ENCODE assay signal across 14 mouse cellular contexts in genomic region chr17:27074849-27075745, GRCm38 (mm10). TPM values are rescaled to one million over a fixed set of nuclear protein-coding genes. Genes with fewer than 3 reads are reported as not detected.
DNase-seq lines count a peak whose midpoint lies in the region; ATAC-seq and TF ChIP-seq lines count a peak whose summit lies in the region.
"Had no signal": no experiment of that assay in that cellular context is flagged by ENCODE, and none has a peak within 500 bp of the region (broad histone marks: within the 10 kb centered on the region; RNA-seq: fewer than 3 reads in every experiment).

No protein-coding gene starts in this region.

- no peak overlapping the region for H3K4me3 ChIP-seq in kidney, embryonic 16.5 days (ENCODE audit: low read length)
- no peak overlapping the region for H3K4me3 ChIP-seq in bone marrow macrophage, adult 2 months (ENCODE audit: insufficient read depth, low read length)
- H3K4me3 ChIP-seq: heart, embryonic 15.5 days; hindbrain, embryonic 15.5 days; midbrain, embryonic 12.5 days had no signal

- peaks cover 7% of the 10 kb centered on the region; the same call in 1 of the 2 replicates for H3K9me3 ChIP-seq in kidney, embryonic 16.5 days (ENCODE audit: low read length)
- H3K9me3 ChIP-seq: heart, embryonic 15.5 days; hindbrain, embryonic 15.5 days; midbrain, embryonic 12.5 days had no signal

- ATAC-seq in kidney, embryonic 16.5 days (ENCODE audit: low FRiP score, low TSS enrichment) = no peak
- ATAC-seq: forebrain, postnatal 0 days; lung, postnatal 0 days had no signal

- no peak for TF ChIP-seq POLR2A in bone marrow macrophage, adult 2 months (IDR thresholded peaks at IDR 0.05; ENCODE audit: borderline replicate concordance, low read depth, low read length)

- H3K4me1 ChIP-seq in kidney, embryonic 16.5 days (ENCODE audit: insufficient read depth, low read length) = peaks cover 15% of the 10 kb centered on the region
- H3K4me1 ChIP-seq in bone marrow macrophage, adult 2 months (ENCODE audit: control insufficient read depth, insufficient read depth, low read length) = peaks cover 28% of the 10 kb centered on the region

- no peak overlapping the region for H3K4me2 ChIP-seq in kidney, embryonic 16.5 days (replicated peaks; ENCODE audit: low read depth, low read length)
- H3K4me2 ChIP-seq: heart, embryonic 15.5 days; hindbrain, embryonic 15.5 days; midbrain, embryonic 12.5 days had no signal

- H3K9ac ChIP-seq in kidney, embryonic 16.5 days (replicated peaks; ENCODE audit: low read length) = no peak overlapping the region
- H3K9ac ChIP-seq: forebrain, postnatal 0 days; heart, embryonic 15.5 days; hindbrain, embryonic 15.5 days; midbrain, embryonic 12.5 days had no signal

- TF ChIP-seq CTCF in bone marrow macrophage, adult 2 months (IDR thresholded peaks at IDR 0.05; ENCODE audit: low read depth, low read length) = no peak

- 72% methylated on average over 17 of the region's 17 CpGs for WGBS in kidney, embryonic 16.5 days

- H3K36me3 ChIP-seq in kidney, embryonic 16.5 days (ENCODE audit: insufficient read depth, low read length) = peaks cover 10% of the 10 kb centered on the region; the same call in 1 of the 2 replicates
- H3K36me3 ChIP-seq: heart, embryonic 15.5 days; hindbrain, embryonic 15.5 days; midbrain, embryonic 12.5 days had no signal

- no peaks in the 10 kb centered on the region for H3K27me3 ChIP-seq in kidney, embryonic 16.5 days (ENCODE audit: insufficient read depth, low read length)
- H3K27me3 ChIP-seq: heart, embryonic 15.5 days; hindbrain, embryonic 15.5 days; midbrain, embryonic 12.5 days had no signal

- peak overlapping the region; percentile 73; the same call in 1 of the 2 replicates for H3K27ac ChIP-seq in kidney, embryonic 16.5 days (ENCODE audit: low read length)
- peak overlapping the region; percentile 62 for H3K27ac ChIP-seq in bone marrow macrophage, adult 2 months (ENCODE audit: insufficient read depth, low read depth, low read length)
- H3K27ac ChIP-seq: heart, embryonic 15.5 days; hindbrain, embryonic 15.5 days; midbrain, embryonic 12.5 days had no signal

- DNase-seq in adrenal gland, postnatal 14 days = peak; percentile 23
- DNase-seq in adrenal gland, postnatal 36 days = no peak
- DNase-seq in kidney, adult 9 months = no peak
- DNase-seq in natural killer cell, adult 2 months (ENCODE audit: low spot score in 2 of 2) = peak; percentile 67 to 77
- no peak for DNase-seq in gastrocnemius, adult 8-10 months (ENCODE audit: low spot score in 2 of 2)
- DNase-seq in right cerebral cortex, postnatal 10 days (ENCODE audit: low spot score in 2 of 2) = no peak
- DNase-seq: adrenal gland, postnatal 25 days; forebrain, postnatal 0 days had no signal

RNA-seq across cellular contexts. Expression of gene Itpr3, which starts 18.0 kb away (rescaled TPM):
- total RNA-seq in adrenal gland, postnatal 14 days (2021) = 7.4 and 10.9 TPM in 2 replicates
- 1 to 10 TPM; 5.9 to 6.3 TPM for total RNA-seq in adrenal gland, postnatal 36 days (2021)
- polyA plus RNA-seq in kidney, embryonic 16.5 days (2015; fragmentation: Nextera tagmentation; extraction: Ambion mirVana) = 9.3 and 9.6 TPM in 2 replicates
- 3.1 and 3.5 TPM in 2 replicates for polyA plus RNA-seq in bone marrow macrophage, adult 2 months (2012; ENCODE audit: insufficient read depth, insufficient read length, missing spikeins)
- total RNA-seq in gastrocnemius, adult 8-10 months (2022) = 1 to 10 TPM; 1.4 to 2.8 (median 2.0) TPM

RNA-seq across cellular contexts. Expression of gene Bak1, which starts 46.3 kb away (rescaled TPM):
- 33.5 and 41.7 TPM in 2 replicates for total RNA-seq in adrenal gland, postnatal 14 days (2021)
- 10 to 100 TPM; 29.3 to 42.4 TPM for total RNA-seq in adrenal gland, postnatal 36 days (2021)
- polyA plus RNA-seq in kidney, embryonic 16.5 days (2015; fragmentation: Nextera tagmentation; extraction: Ambion mirVana) = 7.4 and 9.5 TPM in 2 replicates
- 60.8 and 83.0 TPM in 2 replicates for polyA plus RNA-seq in bone marrow macrophage, adult 2 months (2012; ENCODE audit: insufficient read depth, insufficient read length, missing spikeins)
- total RNA-seq in gastrocnemius, adult 8-10 months (2022) = 10 to 100 TPM; 18.8 to 22.3 (median 21.4) TPM

RNA-seq across cellular contexts. Expression of gene Uqcc2, which starts 58.6 kb away (rescaled TPM):
- total RNA-seq in adrenal gland, postnatal 14 days (2021) = 162 and 182 TPM in 2 replicates
- total RNA-seq in adrenal gland, postnatal 36 days (2021) = 100 to 1,000 TPM; 245 to 370 TPM
- 266 TPM in 2 replicates for polyA plus RNA-seq in kidney, embryonic 16.5 days (2015; fragmentation: Nextera tagmentation; extraction: Ambion mirVana)
- 75.5 and 91.6 TPM in 2 replicates for polyA plus RNA-seq in bone marrow macrophage, adult 2 months (2012; ENCODE audit: insufficient read depth, insufficient read length, missing spikeins)
- total RNA-seq in gastrocnemius, adult 8-10 months (2022) = 100 to 1,000 TPM; 429 to 490 (median 471) TPM

Comparison
In these comparisons a context has a peak if more than half of its experiments do, and no peak if none do; other contexts are left out.
1. DNase-seq: peak in adrenal gland, postnatal 14 days (single experiment) and natural killer cell, adult 2 months (2 of 2); none in adrenal gland, postnatal 36 days (0 of 2), kidney, adult 9 months (single experiment), gastrocnemius, adult 8-10 months (0 of 2) and right cerebral cortex, postnatal 10 days (0 of 2).